Mouse (Mus musculus) heart, postnatal 4 days (tissue): ENCODE results near the gene Nutf2. TPM values are rescaled to one million over a fixed set of nuclear protein-coding genes. Genes with fewer than 3 reads are reported as not detected.
A peak's percentile ranks its signal among the peaks of the same experiment; 100 is the strongest.
"Not testable (repeated sequence)": the region's sequence is repeated elsewhere in the genome, so short reads cannot be mapped to it uniquely, and the experiment has no call there.

Experiments
- DNase-seq: peaks from one replicate; pipeline ENCODE4 v3.0.0; 2021
- total RNA-seq, 2 experiments: library from RNA; stranded (reverse); gene quantifications; 2 replicates each; pipeline ENCODE4 v1.2.3; 2021

Gene Nutf2
- total RNA-seq, result 10 to 100 TPM; 44.7 to 45.7 TPM

DNA sequence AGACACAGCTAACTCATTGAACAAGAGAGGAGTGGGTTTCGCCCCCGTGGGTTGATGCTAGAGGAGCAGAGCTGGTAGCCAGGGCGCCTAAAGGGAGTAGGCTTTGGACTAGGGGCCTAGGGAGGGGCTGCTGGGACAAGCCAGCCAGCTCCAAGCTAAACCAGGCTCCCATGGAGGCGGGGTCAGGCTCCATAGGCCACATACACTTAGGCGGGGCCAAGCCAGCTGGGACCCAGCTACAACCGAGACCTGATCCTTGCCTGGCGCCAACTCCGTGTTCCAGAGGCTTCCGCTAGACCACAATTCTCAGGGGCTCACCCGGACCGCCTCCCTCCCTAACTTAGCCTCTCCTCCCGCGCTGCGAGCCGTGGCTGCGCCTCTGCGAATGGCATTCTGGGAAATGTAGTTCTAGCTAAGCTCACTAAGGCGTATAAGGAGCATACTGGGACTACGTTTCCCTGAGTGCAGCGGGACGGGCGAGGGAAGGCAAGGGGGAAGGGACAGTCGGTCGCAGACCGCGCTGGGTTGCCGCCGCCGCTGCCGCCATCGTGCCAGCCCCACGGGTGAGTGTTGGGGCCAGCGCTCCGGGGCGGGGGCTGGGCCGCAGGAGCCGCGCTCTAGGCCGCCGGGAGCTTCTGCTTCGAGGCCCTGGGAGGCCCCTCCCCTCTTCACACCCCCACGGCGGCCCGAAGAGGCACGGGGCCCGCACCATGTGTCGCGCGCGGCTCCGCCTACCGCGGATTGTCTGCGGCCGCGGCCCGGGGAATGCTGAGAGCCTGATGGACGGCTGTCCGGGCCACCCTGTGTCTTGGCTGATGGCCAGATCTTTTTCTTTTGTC lies at the start of gene Nutf2:
Gene Nutf2, plus strand, starts transcription at position 438 of the 839 bp plus-strand sequence.
- DNase-seq, result peak; percentile 96

DNA sequence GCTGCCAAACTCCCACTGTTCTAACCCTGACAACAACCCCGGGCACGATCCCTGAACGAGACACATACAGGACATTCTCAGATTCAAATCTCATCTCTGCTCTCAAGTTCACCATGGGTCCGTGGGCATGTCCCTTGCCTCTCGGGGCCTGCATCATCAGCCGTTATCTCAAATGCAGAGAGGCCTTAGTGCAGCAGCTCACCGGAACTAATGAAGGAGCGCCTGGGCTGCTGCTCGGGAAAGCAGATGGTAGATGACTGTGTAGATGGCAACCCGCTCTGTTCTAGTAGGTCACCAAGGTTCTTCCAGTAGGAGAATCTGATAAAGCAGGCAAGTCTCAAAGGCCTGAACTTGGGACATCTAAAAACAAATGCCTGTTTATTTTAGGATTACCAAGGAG lies 49.3 kb upstream of the Nutf2 start:
- DNase-seq, result no peak

DNA sequence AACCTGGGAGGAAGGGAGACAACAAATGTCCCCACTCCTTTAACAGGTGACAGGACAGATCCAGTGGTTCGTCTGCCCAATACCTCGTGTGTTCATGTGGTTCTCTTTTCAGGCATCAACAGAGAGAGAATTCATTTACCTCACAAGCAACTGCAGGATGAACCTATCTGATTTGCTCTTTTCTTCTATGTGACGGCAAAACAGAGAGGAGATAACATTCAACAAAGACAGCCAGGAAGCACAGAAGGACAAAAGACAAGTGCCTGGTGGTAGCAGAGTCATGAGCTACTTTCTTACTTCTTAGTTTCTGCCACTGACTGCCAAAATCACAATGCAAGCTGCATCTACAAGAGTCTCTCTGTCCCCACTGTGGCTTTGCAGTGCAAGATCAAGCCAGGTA lies 48.8 kb upstream of the Nutf2 start:
- DNase-seq, result no peak

DNA sequence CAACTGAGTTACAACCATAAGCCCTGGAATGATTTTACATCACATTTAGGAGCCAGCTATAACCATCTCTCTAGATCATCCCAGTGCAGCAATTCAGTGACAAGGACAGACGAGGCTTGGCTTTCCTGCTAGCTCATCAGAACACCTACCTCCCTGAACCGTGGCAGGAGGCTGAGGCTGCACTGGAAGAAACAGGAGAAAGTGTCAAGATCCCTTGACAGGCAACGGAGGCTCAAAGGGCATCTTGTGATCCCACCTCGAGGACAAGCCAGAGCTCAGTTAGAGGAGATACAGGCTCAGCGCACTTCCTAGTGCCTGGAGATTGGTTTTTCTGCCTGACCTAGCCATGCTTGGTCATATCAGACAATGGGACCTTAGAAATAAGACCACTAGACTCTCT lies 47.9 kb upstream of the Nutf2 start:
- no peak for DNase-seq

DNA sequence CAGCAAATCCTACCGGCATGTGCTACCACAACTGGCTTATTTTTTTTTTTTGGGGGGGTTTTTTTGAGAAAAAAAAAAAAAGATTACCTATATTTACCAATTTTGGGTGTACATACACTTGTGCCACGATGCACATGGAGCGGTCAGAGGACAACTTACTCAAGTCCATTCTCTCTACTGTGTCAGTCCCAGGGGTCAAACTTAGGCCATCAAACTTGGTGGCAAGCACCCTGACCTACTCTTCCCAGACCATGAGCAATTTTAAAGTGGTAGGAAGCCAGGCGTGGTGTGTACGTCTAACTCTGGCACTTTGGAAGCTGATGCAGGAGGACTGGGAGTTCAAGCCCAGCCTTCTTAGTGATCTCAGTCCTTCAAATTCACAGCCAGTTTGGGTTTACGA lies 47.1 kb upstream of the Nutf2 start:
- DNase-seq, result no peak

DNA sequence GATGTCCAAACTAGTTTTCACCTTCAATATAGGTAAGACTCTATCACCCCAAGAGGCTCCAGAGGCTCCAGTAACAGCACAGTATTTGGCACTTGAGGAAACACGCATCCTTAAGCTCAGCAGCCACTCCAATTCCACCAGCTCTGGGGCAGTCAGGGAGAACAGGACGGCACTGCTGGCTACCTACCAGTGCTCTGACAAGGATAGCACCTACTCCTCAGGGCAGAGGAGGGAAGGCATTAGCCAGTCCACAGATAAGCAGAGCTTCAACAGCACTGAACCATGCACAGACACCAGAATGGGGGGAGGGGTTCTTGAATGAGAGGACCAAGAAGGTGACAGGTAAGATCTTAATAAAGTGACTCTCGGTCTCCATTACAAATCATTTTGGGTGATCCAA lies 40.7 kb upstream of the Nutf2 start:
- DNase-seq, result no peak

DNA sequence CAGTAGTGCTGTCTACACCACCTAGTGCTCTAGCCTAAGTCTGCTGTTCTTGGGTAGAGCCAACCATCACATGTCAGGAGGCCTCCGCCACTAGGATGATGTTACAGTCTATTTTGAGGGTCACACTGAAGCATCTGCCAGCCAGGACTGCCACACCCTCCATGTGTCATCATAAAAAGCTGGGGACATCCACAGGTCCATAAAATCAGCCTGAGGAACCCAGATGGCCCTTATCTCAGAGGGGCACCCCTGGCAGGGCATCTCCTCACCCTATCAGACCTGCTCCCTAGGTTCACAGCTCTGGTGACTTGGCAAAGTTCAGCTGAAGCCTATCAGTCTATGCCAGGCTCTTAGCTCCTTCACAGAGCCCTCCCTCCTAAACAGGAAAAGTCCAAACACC lies 39.5 kb upstream of the Nutf2 start:
- DNase-seq, result peak; percentile 30

DNA sequence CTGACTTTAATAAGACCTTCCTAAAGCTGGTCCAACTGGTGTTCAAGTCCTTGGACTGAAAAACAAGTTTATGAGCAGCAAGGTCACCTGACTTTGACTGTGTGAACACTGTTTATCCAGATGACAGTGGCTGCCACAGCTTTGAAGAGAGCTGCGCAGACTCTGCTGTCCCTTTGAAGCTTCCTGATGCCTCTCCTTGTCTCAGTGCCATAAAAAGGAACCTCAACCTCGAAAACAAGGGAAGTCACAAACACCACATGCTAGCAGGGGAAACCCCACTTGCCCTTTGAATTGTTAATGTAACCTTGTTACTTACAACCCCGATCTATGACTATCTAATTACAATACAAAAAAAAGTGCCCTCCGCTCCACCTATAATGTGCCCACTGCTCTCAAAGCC lies 34.9 kb upstream of the Nutf2 start:
- no peak for DNase-seq

DNA sequence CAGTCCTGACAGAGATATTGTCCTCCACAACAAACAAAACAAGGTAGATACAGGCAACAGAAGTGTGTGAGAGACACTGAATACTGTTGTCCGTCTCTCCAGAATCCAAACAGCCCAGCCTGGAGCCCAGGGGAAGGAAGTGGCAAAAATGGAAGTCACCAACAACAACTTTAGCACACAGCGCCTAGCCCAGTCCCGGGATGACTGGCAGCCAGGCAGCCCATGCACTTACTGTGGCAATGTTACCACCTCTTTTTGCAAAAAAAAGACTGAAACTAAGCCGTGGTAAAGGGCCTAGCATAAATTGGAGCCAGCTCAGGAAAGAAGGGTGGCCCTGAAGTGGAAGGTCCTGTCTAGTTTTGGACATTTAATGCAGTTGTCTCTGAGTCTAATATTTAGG lies 34.0 kb upstream of the Nutf2 start:
- no peak for DNase-seq

DNA sequence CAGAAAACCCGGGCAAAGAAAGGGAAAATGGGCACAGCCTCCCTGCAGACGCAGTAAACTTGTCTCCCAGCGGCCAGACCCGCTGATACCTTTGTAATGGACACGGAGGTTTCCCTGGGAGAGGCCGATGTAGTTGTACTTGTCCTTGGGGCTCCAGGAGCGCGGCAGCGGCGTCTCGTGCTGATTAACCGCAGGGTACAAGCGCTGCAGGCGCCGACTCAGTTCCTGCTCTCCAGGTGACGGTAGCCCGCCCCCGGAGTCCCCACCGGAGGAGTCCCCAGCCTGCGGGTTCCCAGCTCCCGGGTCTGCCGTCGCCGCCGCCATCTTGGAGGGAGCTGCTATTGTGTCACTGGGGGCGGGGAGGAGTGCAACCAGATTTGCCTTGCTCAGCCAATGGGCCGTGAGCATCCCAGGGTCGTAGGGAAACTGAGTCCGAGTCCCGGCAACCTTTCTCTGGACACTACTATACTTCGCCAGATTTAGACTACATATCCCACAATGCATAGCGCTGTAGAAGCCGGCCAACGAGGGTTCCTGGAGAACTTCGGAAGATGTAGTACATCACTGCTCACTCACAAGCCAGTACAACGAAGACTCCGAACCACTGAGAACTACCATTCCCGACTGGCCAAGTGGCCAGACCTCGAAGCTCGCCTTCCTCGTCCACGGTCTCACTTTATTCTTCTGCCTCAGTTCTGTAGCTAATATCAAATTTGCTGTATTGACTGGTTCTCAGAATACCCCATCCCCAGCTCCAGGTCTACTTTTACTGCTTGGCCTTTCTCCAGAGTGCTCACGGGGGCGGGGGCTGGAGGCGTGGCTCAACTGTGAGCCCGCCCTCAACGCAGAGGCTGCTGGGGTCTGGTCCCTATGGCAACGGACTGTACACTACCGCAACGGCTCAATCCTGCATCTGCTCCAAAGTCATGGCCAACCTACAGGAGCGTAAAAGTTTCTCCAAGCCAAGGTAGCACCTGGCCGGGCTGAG lies 33.2 kb upstream of the Nutf2 start, which contains the start of the genes Ranbp10 and Tsnaxip1:
Gene Ranbp10, minus strand, starts transcription at position 490 of the 988 bp plus-strand sequence.
Gene Tsnaxip1, plus strand, starts transcription at position 871 of the 988 bp plus-strand sequence.
- DNase-seq, result peak; percentile 96

DNA sequence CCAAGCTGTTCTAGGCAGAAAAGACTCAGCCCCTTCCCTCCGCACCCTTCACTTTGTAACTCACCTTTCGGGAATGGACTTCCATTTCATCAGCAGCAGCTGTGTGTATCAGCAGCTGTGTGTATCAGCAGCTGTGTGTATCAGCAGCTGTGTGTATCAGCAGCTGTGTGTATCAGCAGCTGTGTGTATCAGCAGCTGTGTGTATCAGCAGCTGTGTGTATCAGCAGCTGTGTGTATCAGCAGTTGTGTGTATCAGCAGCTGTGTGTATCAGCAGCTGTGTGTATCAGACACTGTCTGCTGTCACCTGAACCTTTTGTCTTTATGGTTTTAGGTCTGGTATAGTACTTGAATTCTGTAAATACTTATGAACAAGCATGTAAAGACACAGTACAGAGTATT lies 26.6 kb upstream of the Nutf2 start:
- not testable (repeated sequence) for DNase-seq

DNA sequence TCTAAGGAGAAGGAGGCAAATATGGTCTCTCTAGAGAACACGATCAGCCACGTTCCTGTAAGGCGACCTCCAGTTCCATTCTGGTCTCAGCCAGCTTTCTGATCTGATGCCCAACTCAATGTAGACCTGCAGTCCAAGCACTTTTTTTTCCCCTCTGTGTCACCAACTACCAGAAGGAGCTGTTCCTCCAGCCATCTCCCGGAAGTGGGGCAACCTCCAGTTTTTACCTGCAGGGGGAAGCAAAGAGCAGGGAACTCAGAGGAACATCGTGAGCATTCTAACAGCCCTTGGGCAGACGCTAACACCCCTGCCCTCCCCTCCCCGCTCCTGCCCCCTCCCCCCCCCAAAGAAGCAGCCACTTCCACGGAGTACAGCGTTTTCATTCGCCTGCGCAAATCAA lies 25.1 kb upstream of the Nutf2 start:
- DNase-seq, result peak; percentile 85

DNA sequence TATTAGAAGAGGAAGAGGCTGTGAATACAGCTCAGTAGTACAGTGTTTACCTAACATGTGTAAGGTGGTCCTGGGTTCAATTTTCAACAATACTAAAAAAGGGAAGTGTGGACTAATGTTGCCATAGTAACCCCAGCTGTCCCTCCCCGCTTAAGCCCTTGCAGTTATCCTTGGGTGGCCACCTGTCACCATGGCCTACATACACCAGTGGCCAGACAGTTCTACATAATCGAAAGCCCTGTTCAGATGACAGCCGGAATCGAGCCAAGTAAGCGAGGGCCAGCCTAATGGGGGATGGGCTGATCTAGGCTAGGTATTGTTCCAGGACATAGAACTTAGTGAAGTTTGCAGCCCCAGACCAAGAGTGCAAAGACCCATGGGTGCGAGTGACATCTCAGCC lies 23.4 kb upstream of the Nutf2 start:
- no peak for DNase-seq

DNA sequence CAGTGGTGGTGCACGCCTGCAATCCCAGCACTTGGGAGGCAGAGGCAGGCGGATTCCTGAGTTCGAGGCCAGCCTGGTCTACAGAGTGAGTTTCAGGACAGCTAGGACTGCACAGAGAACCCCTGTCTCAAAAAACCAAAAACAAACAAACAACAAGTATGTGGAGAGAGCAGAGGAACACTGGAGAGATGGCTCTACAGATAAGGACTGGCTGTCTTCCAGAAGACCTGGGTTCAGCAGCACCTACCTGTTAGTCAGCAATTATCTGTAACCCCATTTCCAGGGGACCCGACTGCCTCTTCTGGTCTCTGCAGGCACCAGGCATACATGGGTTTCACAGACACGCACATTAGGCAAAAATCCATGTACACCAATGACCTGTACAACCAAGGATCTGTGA lies 21.2 kb upstream of the Nutf2 start:
- DNase-seq, result no peak

DNA sequence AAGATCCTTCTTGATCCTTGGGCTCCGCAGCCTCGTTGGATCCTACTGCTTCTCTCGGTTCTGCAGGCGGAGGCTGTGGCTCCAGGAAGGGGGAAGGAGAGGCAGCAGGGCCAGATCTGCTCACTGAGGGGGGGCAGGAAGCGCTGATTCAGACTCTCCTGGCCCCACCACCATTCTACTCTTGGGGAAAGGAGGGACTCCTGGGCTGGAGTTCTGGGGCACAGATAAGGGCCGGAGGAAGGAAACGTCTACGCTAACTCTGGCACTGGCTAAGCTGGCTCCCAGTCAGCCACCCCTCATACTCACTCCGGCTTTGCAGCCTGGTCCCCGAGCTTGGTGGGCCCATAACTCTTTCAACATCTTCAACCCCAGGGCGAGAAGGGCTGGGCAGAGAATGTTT lies 13.7 kb upstream of the Nutf2 start:
- DNase-seq, result peak; percentile 18

DNA sequence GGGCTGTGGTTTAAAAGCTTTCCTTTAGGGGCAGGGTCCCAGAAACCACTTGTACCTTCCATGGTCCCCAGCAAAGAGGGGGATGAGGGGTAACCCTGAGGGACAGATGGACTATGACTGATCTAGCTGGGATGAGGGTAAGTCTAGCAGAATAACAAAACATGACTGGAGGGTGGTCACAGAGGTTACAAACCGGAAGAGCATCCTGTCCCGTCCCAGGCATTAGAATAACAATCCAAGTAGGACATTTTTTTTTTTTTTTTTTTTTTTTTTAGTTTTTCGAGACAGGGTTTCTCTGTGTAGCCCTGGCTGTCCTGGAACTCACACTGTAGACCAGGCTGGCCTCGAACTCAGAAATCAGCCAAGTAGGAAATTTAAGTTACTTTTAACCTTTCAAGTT lies 10.4 kb upstream of the Nutf2 start:
- DNase-seq, result no peak

DNA sequence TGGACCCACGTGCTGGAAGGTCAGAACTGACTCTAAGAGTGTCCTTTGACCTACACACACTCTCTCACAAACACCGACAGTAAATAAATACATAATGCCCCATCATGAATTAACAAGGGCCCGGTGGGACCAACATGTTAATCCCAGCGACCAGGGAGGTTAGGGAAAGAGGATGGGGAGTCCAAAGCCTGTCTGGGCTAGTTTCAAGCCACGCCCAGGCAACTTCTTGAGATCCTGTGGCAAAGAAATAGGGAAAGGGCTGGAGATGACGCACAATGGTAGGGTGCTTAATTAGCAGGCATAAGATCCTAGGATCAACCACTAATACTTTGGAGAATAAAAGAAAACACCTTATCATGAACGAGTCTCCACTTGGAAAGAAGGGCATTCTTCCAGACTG lies 9.8 kb upstream of the Nutf2 start:
- DNase-seq, result no peak

DNA sequence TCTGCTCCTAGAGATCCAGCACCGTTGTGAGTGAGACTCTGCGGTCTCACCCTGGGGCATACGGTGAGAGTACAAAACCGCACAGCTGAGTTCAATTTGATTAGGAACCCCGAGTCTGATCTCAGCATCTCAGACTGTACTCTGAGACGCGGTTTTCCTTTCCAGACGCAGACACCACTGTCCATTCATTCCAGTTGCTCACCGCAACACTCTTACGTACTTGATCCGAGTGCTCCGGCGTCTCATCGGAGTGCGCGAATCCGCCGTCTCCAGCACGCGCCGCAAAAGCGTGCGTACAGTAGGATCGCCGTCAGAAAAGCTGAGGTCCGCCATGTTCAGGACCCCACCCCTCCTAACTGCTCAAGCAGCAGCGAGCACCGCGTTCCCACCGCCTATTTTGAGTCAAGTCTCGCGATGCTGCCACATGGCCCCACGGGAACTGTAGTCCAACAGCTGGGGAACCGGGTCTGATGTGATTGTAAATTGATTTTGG lies 8.7 kb upstream of the Nutf2 start:
- DNase-seq, result peak; percentile 93

DNA sequence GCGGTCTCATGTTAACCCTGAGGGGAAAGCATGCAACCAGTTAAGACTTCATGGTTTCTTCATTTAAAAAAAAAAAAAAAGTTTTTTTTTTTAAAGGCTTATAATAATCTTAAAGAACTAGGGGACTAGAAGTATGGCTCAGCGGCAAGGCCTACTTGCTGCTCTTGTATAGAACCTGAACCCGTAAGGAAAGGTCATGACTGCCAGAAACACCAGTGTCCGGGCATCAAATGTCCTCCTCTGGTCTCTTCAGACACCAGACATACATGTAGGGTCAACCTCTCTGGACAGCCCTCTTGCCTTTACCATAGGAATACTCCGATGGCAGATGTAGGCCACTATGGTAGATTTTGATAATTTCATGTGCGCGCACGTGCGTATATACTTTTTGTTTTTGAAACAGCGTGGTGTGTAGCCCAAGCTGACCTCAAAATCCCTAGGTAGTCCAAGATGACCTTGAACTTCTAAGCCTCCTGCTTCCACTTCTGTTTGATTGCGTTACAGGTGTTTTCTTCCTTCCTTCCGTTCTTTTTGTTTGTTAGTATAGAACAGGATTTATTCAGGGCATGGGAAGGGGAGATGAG lies 8.1 kb upstream of the Nutf2 start:
- no peak for DNase-seq

DNA sequence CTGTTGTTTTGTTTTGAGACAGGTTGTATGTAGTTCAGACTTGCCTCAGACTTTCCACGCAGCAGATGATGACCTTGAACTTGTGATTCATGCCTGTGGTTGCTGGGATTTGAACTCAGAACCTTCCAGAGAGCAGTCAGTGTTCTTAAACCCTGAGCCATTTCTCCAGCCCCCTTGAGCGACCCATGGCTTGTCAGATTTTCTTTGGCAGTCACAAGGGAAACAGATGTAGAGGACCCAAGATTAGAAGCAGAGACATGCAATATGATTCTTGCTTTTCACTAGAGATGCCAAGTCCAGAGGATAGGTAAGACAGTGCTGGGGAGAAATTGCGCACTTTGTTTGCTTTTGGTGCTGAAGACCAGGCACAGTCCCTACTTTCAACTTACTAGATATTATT lies 7.2 kb upstream of the Nutf2 start, which contains the start of gene Cenpt:
Gene Cenpt, minus strand, starts transcription at position 101 of the 400 bp plus-strand sequence.
- no peak for DNase-seq

DNA sequence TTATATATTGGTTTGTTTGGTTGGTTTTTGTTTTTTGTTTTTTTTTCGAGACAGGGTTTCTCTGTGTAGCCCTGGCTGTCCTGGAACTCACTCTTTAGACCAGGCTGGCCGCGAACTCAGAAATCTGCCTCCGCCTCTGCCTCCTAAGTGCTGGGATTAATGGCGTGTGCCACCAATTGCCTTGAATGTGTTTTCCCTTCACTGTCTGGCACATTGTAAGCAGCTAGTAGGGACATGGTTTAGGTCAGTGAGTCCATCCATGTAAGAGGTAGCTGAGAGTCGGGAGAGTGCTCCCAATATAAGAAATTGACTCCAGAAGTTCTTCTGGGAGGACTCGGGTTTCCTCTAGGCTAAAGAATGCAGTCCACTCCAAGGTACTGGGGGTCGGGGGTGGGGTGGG lies 6.1 kb upstream of the Nutf2 start:
- no peak for DNase-seq

DNA sequence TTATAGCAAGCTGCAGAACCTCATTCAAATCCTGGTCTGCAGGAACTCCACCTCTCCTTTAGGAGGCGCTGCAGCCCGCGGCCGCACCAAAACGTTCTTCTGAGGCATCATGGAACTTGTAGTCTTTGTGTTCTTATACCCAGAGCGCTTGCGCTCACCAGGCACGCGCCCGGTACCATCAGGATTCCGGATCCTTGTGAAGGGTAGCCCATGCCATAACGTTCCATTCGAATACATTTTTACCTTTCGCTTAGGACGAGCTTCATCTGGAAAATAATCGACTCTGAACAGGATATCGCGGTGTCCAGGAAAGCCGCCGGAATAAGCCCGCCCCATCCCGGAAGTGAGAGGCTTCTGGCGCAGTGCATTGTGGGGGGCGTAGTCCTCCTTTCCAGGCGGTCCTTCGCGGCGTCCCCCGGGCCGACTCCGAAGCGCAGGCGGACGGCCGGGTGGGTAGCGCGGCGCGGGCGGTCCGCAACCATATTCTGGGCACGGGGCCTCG lies 5.6 kb upstream of the Nutf2 start, which contains the start of gene Thap11:
Gene Thap11, plus strand, starts transcription at position 418 of the 502 bp plus-strand sequence.
- DNase-seq, result peak; percentile 95
